Mouse (Mus musculus) midbrain, embryonic 11.5 days (tissue): ENCODE data around the gene Hsdl2. TPM values are rescaled to one million over a fixed set of nuclear protein-coding genes. Genes with fewer than 3 reads are reported as not detected.

Source experiments
- ATAC-seq: fragments of 200-750 bp; cut with Nextera tagmentation; 2 replicates; pipeline ENCODE4 v1.8.0; 2017; ENCODE audit warnings: moderate TSS enrichment, moderate library complexity; ENCODE audit not compliant: low FRiP score
- DNase-seq: peaks from one replicate; pipeline ENCODE4 v3.0.0; 2015; ENCODE audit warnings: low spot score; ENCODE audit errors: missing footprints
- H3K27ac ChIP-seq: fragments of 300-500 bp; sonication (generic); 2 replicates; pipeline ENCODE4 v1.5.1; 2014; ENCODE audit warnings: low read depth, low read length
- H3K27me3 ChIP-seq: fragments of 300-500 bp; sonication (generic); 2 replicates; pipeline ENCODE4 v1.6.1; 2014; ENCODE audit warnings: mild to moderate bottlenecking, low read length, moderate library complexity, mixed read lengths; ENCODE audit not compliant: control insufficient read depth, insufficient read depth
- H3K36me3 ChIP-seq: fragments of 300-500 bp; sonication (generic); 2 replicates; pipeline ENCODE4 v1.6.1; 2014; ENCODE audit warnings: mild to moderate bottlenecking, low read length, moderate library complexity, mixed read lengths; ENCODE audit not compliant: control insufficient read depth, insufficient read depth
- H3K4me1 ChIP-seq: fragments of 300-500 bp; sonication (generic); 2 replicates; pipeline ENCODE4 v1.6.1; 2014; ENCODE audit warnings: low read length; ENCODE audit not compliant: control insufficient read depth, insufficient read depth
- H3K4me2 ChIP-seq: fragments of 300-500 bp; sonication (generic); 2 replicates; pipeline ENCODE4 v1.6.1; 2014; ENCODE audit warnings: mild to moderate bottlenecking, moderate library complexity
- H3K4me3 ChIP-seq: fragments of 300-500 bp; sonication (generic); 2 replicates; pipeline ENCODE4 v1.5.1; 2014; ENCODE audit warnings: low read depth, low read length
- H3K9ac ChIP-seq: fragments of 300-500 bp; sonication (generic); 2 replicates; pipeline ENCODE4 v1.6.1; 2014; ENCODE audit warnings: low read length
- H3K9me3 ChIP-seq: fragments of 300-500 bp; sonication (generic); 2 replicates; pipeline ENCODE4 v1.6.1; 2016; ENCODE audit warnings: low read length; ENCODE audit not compliant: control insufficient read depth
- WGBS: fragments of 180-500 bp; shearing (Covaris S2); extraction: QIAGEN DNeasy Blood & Tissue Kit; methylation state at CpG from one replicate; pipeline ENCODE4 v1.1.7; 2014; 5-methylcytosine and 5-hydroxymethylcytosine counted together
- polyA plus RNA-seq: library from polyadenylated mRNA; unstranded; fragments of >200 nt; fragmentation: Nextera tagmentation; extraction: Ambion mirVana; gene quantifications from 2 replicates; pipeline ENCODE4 v1.2.1, GENCODE M21; 2014

Hsdl2 gene
- polyA plus RNA-seq, 1 experiment from 2014 or later = 30.6 TPM

- 9% methylated on average over 18 of the region's 18 CpGs for WGBS
- Histone ChIP-seq H3K4me1 (no peaks in the 10 kb centered on the region), H3K9ac (peak overlapping the region; percentile 83), H3K36me3 (no peaks in the 10 kb centered on the region), H3K27ac (no peak overlapping the region), H3K4me2 (peak overlapping the region; percentile 66), H3K27me3 (0 out of 2 replicates have a peak, but pooled peaks cover 2% of the 10 kb centered on the region), H3K4me3 (peak overlapping the region; percentile 60), H3K9me3 (no peaks in the 10 kb centered on the region)
- ATAC-seq = no peak
- DNase-seq = no peak
Observed at GRCm38 (mm10) chr4:59548011-59548559, 33.3 kb upstream of the Hsdl2 start.

- DNase-seq = peak; percentile 95
- no peaks in the 10 kb centered on the region for H3K4me1 ChIP-seq
- under 1% methylated on average over 82 of the region's 83 CpGs for WGBS
- no peak for ATAC-seq
- H3K4me2 ChIP-seq = peak overlapping the region; percentile 66
- H3K9ac ChIP-seq = peak overlapping the region; percentile 83
- H3K9me3 ChIP-seq = no peaks in the 10 kb centered on the region
- no peaks in the 10 kb centered on the region for H3K36me3 ChIP-seq
- 0 out of 2 replicates have a peak, but pooled peaks cover 2% of the 10 kb centered on the region for H3K27me3 ChIP-seq
- peak overlapping the region; percentile 65 for H3K27ac ChIP-seq
- H3K4me3 ChIP-seq = peak overlapping the region; percentile 60
Observed at GRCm38 (mm10) chr4:59548560-59549174, 32.7 kb upstream of the Hsdl2 start.

- H3K9me3 ChIP-seq = no peaks in the 10 kb centered on the region
- no peaks in the 10 kb centered on the region for H3K4me1 ChIP-seq
Observed at GRCm38 (mm10) chr4:59549175-59549976, 32.0 kb upstream of the Hsdl2 start, which contains the start of gene Ptbp3. Gene Ptbp3, minus strand, starts transcription at chr4:59549364.

GRCm38 (mm10) chr4:59549977-59550560 is 31.3 kb upstream of the Hsdl2 start:
- DNase-seq (no peak), ATAC-seq (no peak)
- Histone ChIP-seq H3K4me2 (peak overlapping the region; percentile 66), H3K4me1 (no peaks in the 10 kb centered on the region), H3K27me3 (0 out of 2 replicates have a peak, but pooled peaks cover 2% of the 10 kb centered on the region), H3K4me3 (peak overlapping the region; percentile 60), H3K9ac (peak overlapping the region; percentile 77), H3K9me3 (no peaks in the 10 kb centered on the region), H3K36me3 (no peaks in the 10 kb centered on the region), H3K27ac (no peak overlapping the region)
- 18% methylated on average over 11 of the region's 11 CpGs for WGBS

More at GRCm38 (mm10) chr4:59549175-59549976, 32.0 kb upstream of the Hsdl2 start, which contains the start of gene Ptbp3:
- Histone ChIP-seq H3K27me3 (0 out of 2 replicates have a peak, but pooled peaks cover 2% of the 10 kb centered on the region), H3K27ac (peak within 1 kb of the TSS; percentile 65), H3K9ac (peak within 1 kb of the TSS; percentile 83), H3K4me2 (peak within 1 kb of the TSS; percentile 66), H3K4me3 (peak within 1 kb of the TSS; percentile 60), H3K36me3 (no peaks in the 10 kb centered on the region)
- ATAC-seq (peak; percentile 93), DNase-seq (peak; percentile 99)
- under 1% methylated on average over 53 of the region's 83 CpGs for WGBS

- H3K27ac ChIP-seq = no peak overlapping the region
- DNase-seq = peak; percentile 75
- H3K27me3 ChIP-seq = 0 out of 2 replicates have a peak, but pooled peaks cover 2% of the 10 kb centered on the region
- ATAC-seq = no peak
- no peak overlapping the region for H3K4me2 ChIP-seq
- no peak overlapping the region for H3K9ac ChIP-seq
- WGBS = 85% methylated on average over 1 of the region's 1 CpGs
- no peak overlapping the region for H3K4me3 ChIP-seq
- H3K36me3 ChIP-seq = no peaks in the 10 kb centered on the region
- no peaks in the 10 kb centered on the region for H3K4me1 ChIP-seq
- H3K9me3 ChIP-seq = no peaks in the 10 kb centered on the region
Observed at GRCm38 (mm10) chr4:59551901-59552300, 29.5 kb upstream of the Hsdl2 start.

GRCm38 (mm10) chr4:59552835-59553234 is 28.5 kb upstream of the Hsdl2 start:
- ATAC-seq (no peak), DNase-seq (peak; percentile 60)
- H3K9me3 ChIP-seq = no peaks in the 10 kb centered on the region
- H3K4me2 ChIP-seq = no peak overlapping the region
- H3K4me3 ChIP-seq = no peak overlapping the region
- WGBS = 92% methylated on average over 5 of the region's 5 CpGs
- no peak overlapping the region for H3K9ac ChIP-seq
- H3K27me3 ChIP-seq = 0 out of 2 replicates have a peak, but pooled peaks cover 2% of the 10 kb centered on the region
- H3K4me1 ChIP-seq = no peaks in the 10 kb centered on the region
- H3K36me3 ChIP-seq = no peaks in the 10 kb centered on the region
- H3K27ac ChIP-seq = no peak overlapping the region

DNA sequence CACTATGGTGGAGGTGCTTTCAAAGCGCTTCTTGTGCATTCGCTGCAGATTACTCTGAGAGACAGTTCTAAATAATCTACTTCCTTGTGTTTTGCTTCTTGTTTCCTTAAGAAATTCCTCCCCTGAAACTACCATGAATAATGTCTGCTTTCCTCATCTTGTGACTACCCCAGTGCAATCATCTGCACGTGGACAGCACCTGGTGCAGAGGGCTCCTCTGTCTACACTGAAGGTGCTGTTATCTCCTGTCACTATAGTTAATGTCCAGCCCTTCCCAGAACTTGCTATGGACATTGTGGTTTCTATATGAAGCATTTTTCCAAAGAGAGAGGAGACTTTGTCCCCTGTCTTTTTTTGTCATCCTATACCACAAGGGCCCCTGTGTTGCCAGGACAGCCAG is 27.8 kb upstream of the Hsdl2 start:
- H3K9ac ChIP-seq = no peak overlapping the region
- H3K36me3 ChIP-seq = no peaks in the 10 kb centered on the region
- H3K4me3 ChIP-seq = no peak overlapping the region
- no peak overlapping the region for H3K27ac ChIP-seq
- DNase-seq = peak; percentile 21
- WGBS = 76% methylated on average over 3 of the region's 3 CpGs
- no peaks in the 10 kb centered on the region for H3K9me3 ChIP-seq
- 0 out of 2 replicates have a peak, but pooled peaks cover 2% of the 10 kb centered on the region for H3K27me3 ChIP-seq
- no peak for ATAC-seq
- no peak overlapping the region for H3K4me2 ChIP-seq
- H3K4me1 ChIP-seq = no peaks in the 10 kb centered on the region

DNA sequence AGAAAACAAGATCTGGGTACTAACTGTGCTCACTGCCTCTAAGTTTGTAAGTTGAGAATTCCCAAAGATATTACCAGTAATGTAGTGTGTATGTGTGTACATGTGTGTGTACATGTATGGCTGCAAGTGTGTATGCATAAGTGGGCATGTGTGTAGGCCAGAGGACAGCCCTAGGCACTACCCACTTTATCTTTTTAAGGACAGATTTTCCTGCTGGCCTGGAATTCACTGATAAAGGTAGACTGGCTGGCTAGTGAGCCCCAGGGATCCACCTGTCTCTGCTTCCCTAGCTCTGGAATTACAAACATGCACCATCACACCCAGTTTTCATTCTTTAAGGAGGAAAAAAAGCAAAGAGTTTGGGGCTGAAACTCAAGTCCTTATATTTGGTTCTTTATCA is 26.2 kb upstream of the Hsdl2 start:
- Histone ChIP-seq H3K27ac (no peak overlapping the region), H3K9ac (no peak overlapping the region), H3K9me3 (no peaks in the 10 kb centered on the region), H3K4me1 (no peaks in the 10 kb centered on the region), H3K27me3 (0 out of 2 replicates have a peak, but pooled peaks cover 2% of the 10 kb centered on the region), H3K4me3 (no peak overlapping the region), H3K4me2 (no peak overlapping the region), H3K36me3 (no peaks in the 10 kb centered on the region)
- DNase-seq (peak; percentile 35), ATAC-seq (no peak)
